Mouse (Mus musculus): ENCODE data around the gene Alkbh4. TPM values are rescaled to one million over a fixed set of nuclear protein-coding genes. Genes with fewer than 3 reads are reported as not detected.
"Not testable (repeated sequence)": the region's sequence is repeated elsewhere in the genome, so short reads cannot be mapped to it uniquely, and the experiment has no call there.

Alkbh4 gene
- total and polyA plus RNA-seq, 2 experiments from 2014 or later = 8.0 to 9.4 TPM

GRCm38 (mm10) chr5:136109042-136109441, 26.9 kb upstream of the Alkbh4 start:
- Histone ChIP-seq H3K36me3 (replicated peaks; ENCODE audit: control insufficient read depth, insufficient read depth, low read length) (no peaks in the 10 kb centered on the region), H3K4me2 (ENCODE audit: low read depth, low read length) (no peak overlapping the region), H3K4me3 (ENCODE audit: low read depth, low read length) (no peak overlapping the region), H3K9ac (replicated peaks; ENCODE audit: low read depth, low read length) (no peak overlapping the region), H3K4me1 (ENCODE audit: control insufficient read depth, insufficient read depth) (no peaks in the 10 kb centered on the region), H3K27me3 (ENCODE audit: control insufficient read depth, insufficient read depth, low read length) (no peaks in the 10 kb centered on the region), H3K9me3 (replicated peaks; ENCODE audit: control insufficient read depth, low read length) (peaks cover 5% of the 10 kb centered on the region; the same call in 1 of the 2 replicates), H3K27ac (ENCODE audit: low read depth) (no peak overlapping the region)
- WGBS = 50% methylated on average over 3 of the region's 3 CpGs
- DNase-seq (ENCODE audit: low spot score) (no peak), ATAC-seq (ENCODE audit: insufficient read depth, low read depth) (no peak)
- no peak for TF ChIP-seq EP300 (IDR thresholded peaks at IDR 0.05; ENCODE audit: low read depth)
- TF ChIP-seq CTCF (IDR thresholded peaks at IDR 0.05; ENCODE audit: low read depth) = no peak

- WGBS = 44% methylated on average over 4 of the region's 4 CpGs
- DNase-seq (ENCODE audit: low spot score); H3K27ac ChIP-seq (ENCODE audit: low read depth): not testable (repeated sequence)
These were observed 22.4 kb upstream of the Alkbh4 start for GRCm38 (mm10) chr5:136113546-136113945.

GRCm38 (mm10) chr5:136115891-136116783, 19.8 kb upstream of the Alkbh4 start, which contains the start of gene Polr2j:
Gene Polr2j (plus strand): TSS chr5:136116631.
- 3% methylated on average over 42 of the region's 42 CpGs for WGBS
- Histone ChIP-seq H3K9me3 (replicated peaks; ENCODE audit: control insufficient read depth, low read length) (no peaks in the 10 kb centered on the region), H3K4me1 (ENCODE audit: control insufficient read depth, insufficient read depth) (peaks cover 9% of the 10 kb centered on the region), H3K4me3 (ENCODE audit: low read depth, low read length) (peak within 1 kb of the TSS; percentile 90), H3K36me3 (replicated peaks; ENCODE audit: control insufficient read depth, insufficient read depth, low read length) (peaks cover 11% of the 10 kb centered on the region; the same call in 1 of the 2 replicates), H3K27ac (ENCODE audit: low read depth) (peak within 1 kb of the TSS; percentile 55), H3K27me3 (ENCODE audit: control insufficient read depth, insufficient read depth, low read length) (no peaks in the 10 kb centered on the region), H3K9ac (replicated peaks; ENCODE audit: low read depth, low read length) (peak within 1 kb of the TSS; percentile 76), H3K4me2 (ENCODE audit: low read depth, low read length) (peak within 1 kb of the TSS; percentile 95)
- TF ChIP-seq CTCF (IDR thresholded peaks at IDR 0.05; ENCODE audit: low read depth) (peak; percentile 100), EP300 (IDR thresholded peaks at IDR 0.05; ENCODE audit: low read depth) (no peak)
- peak; percentile 95 for DNase-seq (ENCODE audit: low spot score)
- peak; percentile 97 for ATAC-seq (ENCODE audit: insufficient read depth, low read depth)

More at GRCm38 (mm10) chr5:136113546-136113945, 22.4 kb upstream of the Alkbh4 start:
- H3K9me3 ChIP-seq (replicated peaks; ENCODE audit: control insufficient read depth, low read length); H3K4me2 ChIP-seq (ENCODE audit: low read depth, low read length); H3K36me3 ChIP-seq (replicated peaks; ENCODE audit: control insufficient read depth, insufficient read depth, low read length); H3K4me3 ChIP-seq (ENCODE audit: low read depth, low read length); ATAC-seq (ENCODE audit: insufficient read depth, low read depth); H3K4me1 ChIP-seq (ENCODE audit: control insufficient read depth, insufficient read depth); H3K27me3 ChIP-seq (ENCODE audit: control insufficient read depth, insufficient read depth, low read length); H3K9ac ChIP-seq (replicated peaks; ENCODE audit: low read depth, low read length): not testable (repeated sequence)

- H3K27ac ChIP-seq (ENCODE audit: low read depth) = peak overlapping the region; percentile 55
- H3K27me3 ChIP-seq (ENCODE audit: control insufficient read depth, insufficient read depth, low read length) = no peaks in the 10 kb centered on the region
- WGBS = under 1% methylated on average over 22 of the region's 22 CpGs
- peak; percentile 10 for DNase-seq (ENCODE audit: low spot score)
- peak overlapping the region; percentile 95 for H3K4me2 ChIP-seq (ENCODE audit: low read depth, low read length)
- H3K4me1 ChIP-seq (ENCODE audit: control insufficient read depth, insufficient read depth) = peaks cover 9% of the 10 kb centered on the region
- peak; percentile 19; the same call in 1 of the 2 replicates for ATAC-seq (ENCODE audit: insufficient read depth, low read depth)
- no peaks in the 10 kb centered on the region for H3K9me3 ChIP-seq (replicated peaks; ENCODE audit: control insufficient read depth, low read length)
- H3K4me3 ChIP-seq (ENCODE audit: low read depth, low read length) = peak overlapping the region; percentile 90
- peak overlapping the region; percentile 76 for H3K9ac ChIP-seq (replicated peaks; ENCODE audit: low read depth, low read length)
- TF ChIP-seq EP300 (IDR thresholded peaks at IDR 0.05; ENCODE audit: low read depth) = no peak
- TF ChIP-seq CTCF (IDR thresholded peaks at IDR 0.05; ENCODE audit: low read depth) = no peak
- peaks cover 17% of the 10 kb centered on the region for H3K36me3 ChIP-seq (replicated peaks; ENCODE audit: control insufficient read depth, insufficient read depth, low read length)
These were observed 19.2 kb upstream of the Alkbh4 start for GRCm38 (mm10) chr5:136116784-136117112.

GRCm38 (mm10) chr5:136122165-136122564, 13.8 kb upstream of the Alkbh4 start:
- WGBS = 84% methylated on average over 10 of the region's 10 CpGs
- no peak for TF ChIP-seq CTCF (IDR thresholded peaks at IDR 0.05; ENCODE audit: low read depth)
- no peak for TF ChIP-seq EP300 (IDR thresholded peaks at IDR 0.05; ENCODE audit: low read depth)
- H3K36me3 ChIP-seq (replicated peaks; ENCODE audit: control insufficient read depth, insufficient read depth, low read length) = peaks cover 58% of the 10 kb centered on the region

More at GRCm38 (mm10) chr5:136122165-136122564, 13.8 kb upstream of the Alkbh4 start:
- H3K4me2 ChIP-seq (ENCODE audit: low read depth, low read length) = no peak overlapping the region
- H3K4me1 ChIP-seq (ENCODE audit: control insufficient read depth, insufficient read depth) = peaks cover 7% of the 10 kb centered on the region
- H3K9ac ChIP-seq (replicated peaks; ENCODE audit: low read depth, low read length) = no peak overlapping the region
- DNase-seq (ENCODE audit: low spot score) (no peak), ATAC-seq (ENCODE audit: insufficient read depth, low read depth) (no peak)
- no peak overlapping the region for H3K4me3 ChIP-seq (ENCODE audit: low read depth, low read length)
- no peaks in the 10 kb centered on the region for H3K27me3 ChIP-seq (ENCODE audit: control insufficient read depth, insufficient read depth, low read length)
- H3K9me3 ChIP-seq (replicated peaks; ENCODE audit: control insufficient read depth, low read length) = no peaks in the 10 kb centered on the region
- H3K27ac ChIP-seq (ENCODE audit: low read depth) = no peak overlapping the region
